12 mouse cellular contexts compared by ENCODE assay signal in genomic region chr17:28743145-28743866, GRCm38 (mm10). TPM values are rescaled to one million over a fixed set of nuclear protein-coding genes. Genes with fewer than 3 reads are reported as not detected.
DNase-seq lines count a peak whose midpoint lies in the region; ATAC-seq and TF ChIP-seq lines count a peak whose summit lies in the region.
"Had no signal": no experiment of that assay in that cellular context is flagged by ENCODE, and none has a peak within 500 bp of the region (broad histone marks: within the 10 kb centered on the region; RNA-seq: fewer than 3 reads in every experiment).

No protein-coding gene starts in this region.

- WGBS in kidney, postnatal 0 days: 82% methylated on average over 11 of the region's 11 CpGs
- WGBS in thymus, adult 2 months: 97% methylated on average over 11 of the region's 11 CpGs
- WGBS in liver, embryonic 12.5 days (ENCODE audit: insufficient replicate concordance): 86% methylated on average over 11 of the region's 11 CpGs

- ATAC-seq in kidney, postnatal 0 days (replicated peaks; ENCODE audit: low FRiP score, low read depth): peak; percentile 86
- ATAC-seq in liver, embryonic 12.5 days: no peak

- TF ChIP-seq CTCF in kidney, postnatal 0 days (IDR thresholded peaks at IDR 0.05; ENCODE audit: low read depth): no peak
- TF ChIP-seq CTCF in thymus, adult 2 months (IDR thresholded peaks at IDR 0.05; ENCODE audit: borderline replicate concordance, control insufficient read depth, extremely low read depth, insufficient read depth, low read length, poor library complexity): no peak

- no peaks in the 10 kb centered on the region for H3K27me3 ChIP-seq in kidney, postnatal 0 days (ENCODE audit: insufficient read depth, low read length)
- no peaks in the 10 kb centered on the region for H3K27me3 ChIP-seq in thymus, adult 2 months (ENCODE audit: control insufficient read depth, insufficient read depth, low read length)
- no peaks in the 10 kb centered on the region for H3K27me3 ChIP-seq in liver, embryonic 12.5 days (replicated peaks)
- H3K27me3 ChIP-seq: heart, embryonic 15.5 days had no signal

- intact Hi-C loops in left cerebral cortex, postnatal 14 days (cut with DNase I): loop anchor here (5.0 kb wide), 1 partner anchor 51 kb away; the partner anchor contains the start of genes Mapk14 and Slc26a8

- no peak overlapping the region for H3K4me2 ChIP-seq in kidney, postnatal 0 days (ENCODE audit: low read length)
- H3K4me2 ChIP-seq in liver, embryonic 12.5 days: no peak overlapping the region
- H3K4me2 ChIP-seq: heart, embryonic 15.5 days; midbrain, embryonic 11.5 days had no signal

- no peak for TF ChIP-seq POLR2A in thymus, adult 2 months (IDR thresholded peaks at IDR 0.05; ENCODE audit: control insufficient read depth, extremely low read depth, insufficient read depth, low read length, poor library complexity)

- H3K36me3 ChIP-seq in kidney, postnatal 0 days (ENCODE audit: insufficient read depth, low read length): peaks cover 64% of the 10 kb centered on the region
- peaks cover 70% of the 10 kb centered on the region for H3K36me3 ChIP-seq in thymus, adult 2 months (ENCODE audit: control insufficient read depth, insufficient read depth, low read length)
- H3K36me3 ChIP-seq in liver, embryonic 12.5 days: peaks cover 100% of the 10 kb centered on the region

- H3K27ac ChIP-seq in kidney, postnatal 0 days: peak overlapping the region; percentile 57; the same call in 1 of the 2 replicates
- H3K27ac ChIP-seq in thymus, adult 2 months (ENCODE audit: control insufficient read depth, insufficient read depth, low read length): no peak overlapping the region
- no peak overlapping the region for H3K27ac ChIP-seq in liver, embryonic 12.5 days
- H3K27ac ChIP-seq: forebrain, embryonic 10.5 days; heart, embryonic 15.5 days had no signal

- no peaks in the 10 kb centered on the region for H3K4me1 ChIP-seq in kidney, postnatal 0 days (replicated peaks; ENCODE audit: insufficient read depth, low read length)
- no peaks in the 10 kb centered on the region for H3K4me1 ChIP-seq in thymus, adult 2 months (replicated peaks; ENCODE audit: control insufficient read depth, insufficient read depth, low read length)
- no peaks in the 10 kb centered on the region for H3K4me1 ChIP-seq in liver, embryonic 12.5 days
- H3K4me1 ChIP-seq: forebrain, embryonic 10.5 days; heart, embryonic 15.5 days had no signal

- H3K9me3 ChIP-seq in kidney, postnatal 0 days (replicated peaks; ENCODE audit: low read length): no peaks in the 10 kb centered on the region
- no peaks in the 10 kb centered on the region for H3K9me3 ChIP-seq in liver, embryonic 12.5 days (replicated peaks)
- H3K9me3 ChIP-seq: forebrain, embryonic 10.5 days; heart, embryonic 15.5 days had no signal

- no peak overlapping the region for H3K9ac ChIP-seq in kidney, postnatal 0 days (ENCODE audit: low read depth, low read length)
- no peak overlapping the region for H3K9ac ChIP-seq in liver, embryonic 12.5 days
- H3K9ac ChIP-seq: heart, embryonic 15.5 days had no signal

- peak; percentile 92 for DNase-seq in heart, adult 11 months
- no peak for DNase-seq in heart, adult 9 months (ENCODE audit: low spot score in 2 of 2)
- peak; percentile 61 for DNase-seq in cerebellum, adult 9-11 months
- DNase-seq in kidney, postnatal 0 days (ENCODE audit: low spot score): peak; percentile 32
- DNase-seq in left cerebral cortex, postnatal 14 days (ENCODE audit: low spot score in 2 of 2): peak; percentile 70 to 87
- no peak for DNase-seq in thymus, adult 2 months
- DNase-seq in T-cell, adult 2 months (ENCODE audit: low spot score): no peak

- H3K4me3 ChIP-seq in kidney, postnatal 0 days (replicated peaks; ENCODE audit: low read depth, low read length): no peak overlapping the region
- H3K4me3 ChIP-seq in thymus, adult 2 months (ENCODE audit: control insufficient read depth, insufficient read depth, low read length): no peak overlapping the region
- no peak overlapping the region for H3K4me3 ChIP-seq in liver, embryonic 12.5 days
- H3K4me3 ChIP-seq: forebrain, embryonic 10.5 days; heart, embryonic 15.5 days had no signal

RNA-seq across cellular contexts. Expression of gene AC170998.1, which starts 17.4 kb away (rescaled TPM):
- polyA plus RNA-seq in kidney, postnatal 0 days (2015; fragmentation: Nextera tagmentation; extraction: Ambion mirVana): 0.66 and 0.71 TPM in 2 replicates
- 1 to 10 TPM; 1.4 to 2.7 TPM for total RNA-seq in left cerebral cortex, postnatal 14 days (2021)
- 0.59 and 0.65 TPM in 2 replicates for polyA plus RNA-seq in thymus, adult 2 months (2012; rRNA removed)
- polyA plus RNA-seq in liver, embryonic 12.5 days (2016; fragmentation: Nextera tagmentation; extraction: Ambion mirVana): 2.5 and 3.1 TPM in 2 replicates

RNA-seq across cellular contexts. Expression of gene Mapk13, which starts 25.8 kb away (rescaled TPM):
- 43.5 and 47.7 TPM in 2 replicates for polyA plus RNA-seq in kidney, postnatal 0 days (2015; fragmentation: Nextera tagmentation; extraction: Ambion mirVana)
- total RNA-seq in left cerebral cortex, postnatal 14 days (2021): 1 to 10 TPM; 1.0 to 1.6 TPM
- polyA plus RNA-seq in thymus, adult 2 months (2012; rRNA removed): 5.9 and 8.2 TPM in 2 replicates
- 2.3 and 2.5 TPM in 2 replicates for polyA plus RNA-seq in liver, embryonic 12.5 days (2016; fragmentation: Nextera tagmentation; extraction: Ambion mirVana)
- polyA plus RNA-seq: C2C12 had no signal

RNA-seq across cellular contexts. Expression of gene Mapk14, which starts 52.2 kb away (rescaled TPM):
- polyA plus RNA-seq in kidney, postnatal 0 days (2015; fragmentation: Nextera tagmentation; extraction: Ambion mirVana): 33.8 and 34.0 TPM in 2 replicates
- total RNA-seq in left cerebral cortex, postnatal 14 days (2021): 10 to 100 TPM; 71.7 to 81.7 TPM
- 121 and 131 TPM in 2 replicates for polyA plus RNA-seq in thymus, adult 2 months (2012; rRNA removed)
- polyA plus RNA-seq in liver, embryonic 12.5 days (2016; fragmentation: Nextera tagmentation; extraction: Ambion mirVana): 53.4 and 55.7 TPM in 2 replicates

RNA-seq across cellular contexts. Expression of gene Slc26a8, which starts 53.3 kb away (rescaled TPM):
- 0.56 and 0.76 TPM in 2 replicates for polyA plus RNA-seq in kidney, postnatal 0 days (2015; fragmentation: Nextera tagmentation; extraction: Ambion mirVana)
- total RNA-seq in left cerebral cortex, postnatal 14 days (2021): 1 to 10 TPM; 7.6 to 10.0 TPM
- polyA plus RNA-seq in thymus, adult 2 months (2012; rRNA removed): 0.75 and 0.93 TPM in 2 replicates
- polyA plus RNA-seq in liver, embryonic 12.5 days (2016; fragmentation: Nextera tagmentation; extraction: Ambion mirVana): 0.41 and 0.48 TPM in 2 replicates
- polyA plus RNA-seq: C2C12 had no signal

RNA-seq across cellular contexts. Expression of gene Brpf3, which starts 57.6 kb away (rescaled TPM):
- 7.1 and 8.3 TPM in 2 replicates for polyA plus RNA-seq in kidney, postnatal 0 days (2015; fragmentation: Nextera tagmentation; extraction: Ambion mirVana)
- 10 to 100 TPM; 43.4 to 49.6 TPM for total RNA-seq in left cerebral cortex, postnatal 14 days (2021)
- 63.1 and 64.8 TPM in 2 replicates for polyA plus RNA-seq in thymus, adult 2 months (2012; rRNA removed)
- 67.4 and 68.8 TPM in 2 replicates for polyA plus RNA-seq in liver, embryonic 12.5 days (2016; fragmentation: Nextera tagmentation; extraction: Ambion mirVana)

Comparison
In these comparisons a context has a peak if more than half of its experiments do, and no peak if none do; other contexts are left out.
1. DNase-seq: peak in heart, adult 11 months (single experiment), cerebellum, adult 9-11 months (single experiment), kidney, postnatal 0 days (single experiment) and left cerebral cortex, postnatal 14 days (2 of 2); none in heart, adult 9 months (0 of 2), thymus, adult 2 months (single experiment) and T-cell, adult 2 months (single experiment).